Mouse (Mus musculus) cerebellum, adult 18-20 months (tissue): ENCODE measurements at regions not wholly inside any gene's neighbourhood (a gene's known extent, or its start where the extent isn't known, plus 50 kb on each side); places are given as distances from the start of the nearest gene placed in this dataset.

Source experiments
- DNase-seq, 2 experiments: peaks; one replicate each; pipeline ENCODE4 v3.0.0; 2021

GRCm38 (mm10) chr11:20463173-20463681 lies 79.8 kb upstream of the Sertad2 start:
- no peak for DNase-seq

DNA sequence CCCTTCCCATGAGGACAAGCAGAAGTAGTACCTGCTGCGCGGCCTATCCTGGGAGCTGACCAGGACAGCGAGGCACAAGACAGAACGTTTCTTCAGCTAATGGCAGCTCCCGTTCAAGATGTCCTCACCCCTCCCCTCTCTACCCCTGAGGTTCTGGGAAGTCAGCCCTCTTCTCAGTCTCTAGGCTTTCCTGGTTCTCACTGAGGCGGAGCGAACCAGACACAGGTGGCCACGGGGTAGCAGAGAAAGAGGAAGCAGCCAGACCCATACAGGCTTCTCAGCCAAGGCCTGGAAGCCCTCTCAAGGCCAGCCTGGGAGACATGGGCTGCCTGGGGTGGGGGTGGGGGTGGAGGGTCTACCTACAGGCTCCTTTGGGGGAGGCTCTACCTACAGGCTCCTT lies 78.5 kb upstream of the Sertad2 start:
- DNase-seq, result no peak

GRCm38 (mm10) chr11:20466591-20466990 lies 76.5 kb upstream of the Sertad2 start:
- DNase-seq, result no peak

- DNase-seq, result no peak
Measured at GRCm38 (mm10) chr11:20468319-20469018, 74.6 kb upstream of the Sertad2 start.

DNA sequence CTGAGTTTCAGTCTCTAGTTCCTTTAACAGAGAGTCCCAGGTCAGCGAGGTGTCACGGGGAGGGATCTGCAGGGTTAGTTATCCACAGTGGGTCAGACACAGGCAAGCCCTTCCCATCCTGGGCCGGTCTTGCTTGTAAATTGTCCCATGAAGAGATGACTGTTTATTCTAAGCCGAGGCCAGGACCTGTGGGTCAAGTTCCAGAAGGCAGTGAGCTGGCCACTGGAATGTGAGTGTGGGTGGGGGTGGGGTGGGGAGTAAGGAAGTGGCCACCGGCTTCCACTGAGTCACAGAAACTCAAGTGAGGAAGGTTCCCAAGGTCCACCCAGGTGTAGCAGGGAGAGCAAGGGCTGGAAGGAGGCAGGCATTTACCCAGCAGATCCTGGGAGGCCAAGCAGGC lies 73.7 kb upstream of the Sertad2 start:
- no peak for DNase-seq

- DNase-seq, result no peak
Measured at GRCm38 (mm10) chr11:20470396-20470795, 72.7 kb upstream of the Sertad2 start.

- DNase-seq, result no peak
Measured at GRCm38 (mm10) chr11:20472336-20472735, 70.7 kb upstream of the Sertad2 start.

DNA sequence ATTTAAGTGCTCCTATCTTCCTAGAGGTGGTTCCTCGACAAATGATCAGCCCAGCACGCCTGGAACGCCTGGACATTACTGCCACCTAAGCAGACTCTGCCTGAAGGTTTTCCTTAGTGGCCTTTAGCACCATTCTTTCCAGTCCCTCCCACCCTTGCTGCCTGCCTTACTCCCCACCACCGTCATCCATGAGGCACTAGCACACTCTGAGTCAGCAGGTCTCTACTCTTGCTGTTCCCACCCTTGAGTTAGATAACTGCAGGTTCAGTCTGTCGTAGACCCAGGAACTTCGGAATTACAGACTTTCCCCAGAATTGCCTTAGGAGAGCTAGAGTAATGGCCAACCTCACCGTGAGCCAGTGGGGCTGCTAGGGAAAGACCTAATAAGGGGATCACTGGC lies 67.4 kb upstream of the Sertad2 start:
- DNase-seq, result no peak

DNA sequence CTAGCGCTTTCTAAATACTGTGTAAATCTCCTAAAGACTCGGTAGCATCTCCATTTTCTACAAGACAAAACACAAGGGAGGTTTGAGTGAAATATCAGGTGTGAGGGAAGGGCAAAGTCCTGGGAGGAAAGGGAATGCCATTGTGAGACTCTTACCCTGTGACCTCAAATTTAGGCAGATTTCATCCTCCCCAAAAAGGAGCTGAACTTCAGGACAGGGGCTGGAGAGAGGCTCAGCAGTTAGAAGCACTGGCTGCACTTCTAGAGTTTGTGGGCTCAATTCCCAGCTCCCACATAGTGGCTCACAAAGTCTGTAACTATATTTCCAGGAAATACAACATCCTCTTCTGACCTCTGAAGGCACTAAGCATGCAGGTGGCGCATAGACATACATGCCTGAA lies 66.6 kb upstream of the Sertad2 start:
- DNase-seq, result no peak

DNA sequence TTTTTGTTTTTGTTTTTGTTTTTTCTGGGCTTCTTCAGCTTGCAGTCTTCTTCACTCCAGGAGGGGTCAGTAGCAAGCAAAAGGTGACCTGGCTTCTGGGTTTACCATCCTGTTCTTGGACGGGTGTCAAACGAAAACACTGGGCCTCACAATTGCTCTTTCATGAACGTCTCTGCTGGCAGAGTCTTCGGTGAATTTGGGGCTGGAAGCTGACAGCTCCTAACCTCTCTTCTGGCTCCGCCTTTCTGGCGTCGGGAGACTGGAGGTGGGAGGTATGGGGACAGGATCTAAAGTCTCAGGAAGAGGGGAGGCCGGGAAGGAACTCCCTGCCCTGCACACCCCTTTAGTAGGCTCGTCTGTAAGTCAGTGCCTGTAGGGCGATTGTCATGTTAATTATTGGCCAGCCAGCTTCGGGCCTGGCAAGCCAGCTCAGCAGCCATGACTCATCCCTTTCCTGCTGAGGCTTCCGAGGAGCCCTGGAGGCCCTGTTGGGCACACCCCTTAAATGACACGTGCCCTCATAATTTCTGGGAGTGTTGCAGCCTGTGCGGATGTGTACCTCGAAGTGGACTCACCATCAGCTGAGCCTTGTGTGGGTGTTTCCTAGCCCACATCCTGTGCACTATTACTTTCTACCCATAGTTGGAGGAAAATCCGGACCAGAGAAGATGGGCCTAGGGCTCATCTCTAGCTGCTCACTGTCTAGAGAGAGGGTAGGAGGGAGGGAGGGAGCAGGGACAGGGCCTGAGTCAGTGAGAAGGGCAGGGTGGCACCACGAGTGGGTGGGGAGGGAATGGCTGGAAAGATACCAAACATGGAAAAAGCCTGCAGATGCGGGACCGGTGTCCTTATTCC lies 65.6 kb upstream of the Sertad2 start:
- DNase-seq, result peak; percentile 56 to 59

- no peak for DNase-seq
Measured at GRCm38 (mm10) chr11:20480632-20481031, 62.4 kb upstream of the Sertad2 start.

GRCm38 (mm10) chr11:20485371-20485770 lies 57.7 kb upstream of the Sertad2 start:
- no peak for DNase-seq
